Mouse (Mus musculus) liver, adult 2 months (tissue): Measurements from ENCODE around the gene Pde7b.

Experiments
- CTCF ChIP-seq: fragments of 200-500 bp; IDR thresholded peaks from 2 replicates; pipeline ENCODE4 v1.5.1; 2011; ENCODE audit warnings: low read depth, low read length, control low read depth
- POLR2A ChIP-seq: fragments of 200-500 bp; IDR thresholded peaks from 2 replicates; pipeline ENCODE4 v1.6.1; 2011; ENCODE audit warnings: low read length, control low read depth; ENCODE audit not compliant: insufficient read depth; ENCODE audit errors: extremely low read depth

DNA sequence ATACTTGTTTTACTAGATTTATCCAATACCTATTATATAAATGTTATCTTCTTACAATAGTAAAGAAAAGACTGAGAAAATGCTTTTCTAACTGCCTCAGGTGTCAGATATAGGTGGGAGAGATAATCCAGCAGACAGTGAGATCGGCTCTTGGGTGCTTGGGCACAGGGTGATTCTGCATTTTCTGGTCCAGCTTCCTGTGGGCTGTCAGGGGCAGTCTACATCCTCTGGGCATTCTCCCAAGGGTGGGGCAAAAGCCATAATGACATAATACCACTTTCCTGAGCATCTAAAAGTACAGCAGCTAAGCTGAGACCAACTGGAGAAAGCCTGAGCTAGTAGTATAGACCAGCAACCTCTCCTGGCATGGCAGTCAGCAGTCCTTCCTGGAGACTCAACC is 34.1 kb upstream of the Pde7b start:
- TF ChIP-seq CTCF = no peak
- no peak for TF ChIP-seq POLR2A
